Mouse (Mus musculus) gastrocnemius, adult 2 months (tissue): ENCODE data around the gene Cd209e. TPM values are rescaled to one million over a fixed set of nuclear protein-coding genes. Genes with fewer than 3 reads are reported as not detected.
"Not testable (repeated sequence)": the region's sequence is repeated elsewhere in the genome, so short reads cannot be mapped to it uniquely, and the experiment has no call there.

Experiments
- DNase-seq: peaks from one replicate; pipeline ENCODE4 v3.0.0; 2022
- H3K27ac ChIP-seq: fragments of 200-600 bp; 2 replicates; pipeline ENCODE4 v1.8.1; 2022; ENCODE audit warnings: mild to moderate bottlenecking
- H3K4me3 ChIP-seq: fragments of 200-600 bp; 2 replicates; pipeline ENCODE4 v1.8.1; 2022; ENCODE audit warnings: mild to moderate bottlenecking, moderate library complexity
- CTCF ChIP-seq: fragments of 200-600 bp; IDR thresholded peaks from 2 replicates; pipeline ENCODE4 v1.8.1; 2022; ENCODE audit warnings: antibody characterized with exemption, mild to moderate bottlenecking, moderate library complexity
- intact Hi-C: fragments of 180-260 bp; cut with DNase I; formaldehyde crosslinking; loops from one replicate; pipeline ENCODE4 v1.15.1; 2025
- long read RNA-seq, 2 experiments: library from polyadenylated mRNA; stranded (forward); transcript quantifications; one replicate each; pipeline ENCODE4 v2.0.0; 2021
- total RNA-seq, 2 experiments: library from RNA; stranded (reverse); gene quantifications; 2 replicates each; pipeline ENCODE4 v1.2.3; 2021

Gene Cd209e
- total RNA-seq, result not detected
- long read RNA-seq, experiment 1, result 0 reads
- long read RNA-seq, experiment 2, result 0 reads

- H3K27ac ChIP-seq, result no peak within 1 kb of the TSS
- intact Hi-C loops, result no loop called here
- TF ChIP-seq CTCF, result no peak
Observed at GRCm38 (mm10) chr8:3854209-3854608, at the start of gene Cd209e. TSS of gene Cd209e (minus strand) at chr8:3854309.

GRCm38 (mm10) chr8:3878455-3878854 is 24.3 kb upstream of the Cd209e start, which contains the start of gene Cd209d:
TSS of gene Cd209d (minus strand) at chr8:3878555.
- no peak within 1 kb of the TSS; the same call in 1 of the 2 replicates for H3K4me3 ChIP-seq
- intact Hi-C loops, result no loop called here
- H3K27ac ChIP-seq, result no peak within 1 kb of the TSS
- no peak for DNase-seq
- no peak for TF ChIP-seq CTCF

More at GRCm38 (mm10) chr8:3854209-3854608, at the start of gene Cd209e:
- DNase-seq, result no peak
- H3K4me3 ChIP-seq, result no peak within 1 kb of the TSS

- intact Hi-C loops, result no loop called here
- no peak for TF ChIP-seq CTCF
- Histone ChIP-seq H3K4me3 (no peak overlapping the region), H3K27ac (no peak overlapping the region)
- no peak for DNase-seq
Observed at GRCm38 (mm10) chr8:3876121-3876520, 22.0 kb upstream of the Cd209e start.

GRCm38 (mm10) chr8:3862736-3863135 is 8.6 kb upstream of the Cd209e start:
- H3K27ac ChIP-seq, H3K4me3 ChIP-seq, intact Hi-C loops, DNase-seq: not testable (repeated sequence)

GRCm38 (mm10) chr8:3803091-3803490 is 51.0 kb downstream of the Cd209e start:
- no peak overlapping the region for H3K4me3 ChIP-seq
- intact Hi-C loops, result no loop called here
- no peak overlapping the region for H3K27ac ChIP-seq
- no peak for TF ChIP-seq CTCF
- peak; percentile 45 for DNase-seq

Other genes with a start within 250 kb of the Cd209e start
- 10 to 100 TPM; 11.0 to 11.3 TPM for gene Xab2, start 233.0 kb downstream of the Cd209e start, total RNA-seq
- 10 to 100 TPM; 87.7 to 92.0 TPM for gene Pet100, start 232.8 kb downstream of the Cd209e start, total RNA-seq
- not detected for gene Pcp2, start 228.8 kb downstream of the Cd209e start, total RNA-seq
- 1 to 10 TPM; 2.7 to 5.5 TPM for gene Stxbp2, start 223.4 kb downstream of the Cd209e start, total RNA-seq
- gene Retn, start 198.5 kb downstream of the Cd209e start, total RNA-seq, result 1 to 10 TPM in 1 of 2 experiments, under 1 TPM in 1; 0.87 to 3.0 TPM
- gene Mcemp1, start 188.6 kb downstream of the Cd209e start, total RNA-seq, result not detected
- not detected for gene Fcor, start 181.9 kb downstream of the Cd209e start, total RNA-seq
- 10 to 100 TPM; 18.2 to 20.7 TPM for gene Trappc5, start 178.0 kb downstream of the Cd209e start, total RNA-seq
- not detected for gene Fcer2a, start 160.1 kb downstream of the Cd209e start, total RNA-seq
- gene Clec4g, start 133.7 kb downstream of the Cd209e start, total RNA-seq, result not detected
- gene Cd209a, start 105.3 kb downstream of the Cd209e start, total RNA-seq, result under 1 TPM; 0.50 to 0.71 TPM
- gene Cd209d, start 24.2 kb upstream of the Cd209e start, total RNA-seq, result 1 to 10 TPM in 1 of 2 experiments, under 1 TPM in 1; 0.64 to 1.6 TPM
- 1 to 10 TPM in 1 of 2 experiments, under 1 TPM in 1; 0.64 to 1.4 TPM for gene Cd209b, start 72.5 kb upstream of the Cd209e start, total RNA-seq
- gene Cd209c, start 100.4 kb upstream of the Cd209e start, total RNA-seq, result under 1 TPM in 1 of 2 experiments, not detected in 1; 0.66 TPM